Mouse (Mus musculus) heart, adult 2 months (tissue): ENCODE measurements at regions not wholly inside any gene's neighbourhood (a gene's known extent, or its start where the extent isn't known, plus 50 kb on each side); places are given as distances from the start of the nearest gene placed in this dataset.

ENCODE experiments used
- DNase-seq, 2 experiments: peaks; one replicate each; pipeline ENCODE4 v3.0.0; 2021
- H3K27ac ChIP-seq: fragments of 200-600 bp; 2 replicates; pipeline ENCODE4 v1.8.1; 2022
- H3K27me3 ChIP-seq: fragments of 200-500 bp; 2 replicates; pipeline ENCODE4 v1.6.1; 2012; ENCODE audit warnings: mild to moderate bottlenecking, low read length, inconsistent platforms, mixed read lengths; ENCODE audit not compliant: control insufficient read depth, insufficient read depth
- H3K36me3 ChIP-seq: fragments of 200-500 bp; 2 replicates; pipeline ENCODE4 v1.6.1; 2012; ENCODE audit warnings: low read length, inconsistent platforms; ENCODE audit not compliant: control insufficient read depth, insufficient read depth
- H3K4me1 ChIP-seq: fragments of 200-500 bp; 2 replicates; pipeline ENCODE4 v1.6.1; 2011; ENCODE audit warnings: low read length; ENCODE audit not compliant: control insufficient read depth, insufficient read depth
- H3K4me3 ChIP-seq: fragments of 200-600 bp; 2 replicates; pipeline ENCODE4 v1.8.1; 2022
- H3K79me2 ChIP-seq: fragments of 200-500 bp; replicated peaks from 2 replicates; pipeline ENCODE4 v1.6.1; 2012; ENCODE audit warnings: mild to moderate bottlenecking, inconsistent platforms, low read length, moderate library complexity, mixed read lengths; ENCODE audit not compliant: control insufficient read depth, insufficient read depth
- H3K9ac ChIP-seq: fragments of 200-500 bp; 2 replicates; pipeline ENCODE4 v1.6.1; 2012; ENCODE audit warnings: low read depth, mild to moderate bottlenecking, control low read depth, inconsistent platforms, low read length, mixed read lengths
- CTCF ChIP-seq: fragments of 200-600 bp; IDR thresholded peaks from 2 replicates; pipeline ENCODE4 v1.8.1; 2022; ENCODE audit warnings: antibody characterized with exemption, mild to moderate bottlenecking, moderate library complexity
- EP300 ChIP-seq: fragments of 200-500 bp; IDR thresholded peaks from 2 replicates; pipeline ENCODE4 v1.6.1; 2011; ENCODE audit warnings: low read depth, low read length, control low read depth; ENCODE audit not compliant: insufficient read depth
- POLR2A ChIP-seq: fragments of 200-500 bp; IDR thresholded peaks from 2 replicates; pipeline ENCODE4 v1.6.1; 2011; ENCODE audit warnings: mild to moderate bottlenecking, low read depth, low read length, control low read depth; ENCODE audit not compliant: insufficient read depth
- WGBS: fragments of 180-500 bp; shearing (Covaris S2); methylation state at CpG from one replicate; pipeline ENCODE4 v1.1.7; 2018; 5-methylcytosine and 5-hydroxymethylcytosine counted together
- intact Hi-C: fragments of 180-260 bp; cut with DNase I; formaldehyde crosslinking; loops from one replicate; pipeline ENCODE4 v1.15.1; 2025

DNA sequence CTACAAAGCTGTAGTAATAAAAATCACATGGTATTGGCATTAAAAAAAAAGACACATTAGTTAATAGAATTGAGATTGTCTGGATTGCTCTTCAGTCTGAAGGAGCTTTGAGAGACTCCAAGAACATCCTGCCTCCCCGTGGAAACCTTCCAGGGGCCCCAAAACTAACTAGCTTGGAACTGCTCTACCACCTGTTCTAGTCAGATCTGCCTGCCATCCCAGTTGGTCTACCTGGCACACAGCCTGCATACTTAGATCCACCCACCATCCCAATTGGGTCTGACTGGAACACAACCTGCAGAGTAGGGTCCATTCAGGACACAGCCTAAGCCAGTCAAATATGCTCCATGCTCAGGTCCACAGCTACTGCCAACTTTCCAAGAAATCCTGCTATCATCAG is 503.6 kb downstream of the Rapgef2 start:
- H3K9ac ChIP-seq, result no peak overlapping the region
- H3K27me3 ChIP-seq, result no peaks in the 10 kb centered on the region
- TF ChIP-seq POLR2A (no peak), EP300 (no peak), CTCF (no peak)
- H3K4me3 ChIP-seq, result no peak overlapping the region
- DNase-seq, result no peak
- 46% methylated on average over 1 of the region's 1 CpGs for WGBS
- no peak overlapping the region for H3K27ac ChIP-seq
- intact Hi-C loops, result no loop called here
- no peaks in the 10 kb centered on the region for H3K4me1 ChIP-seq
- no peaks in the 10 kb centered on the region for H3K36me3 ChIP-seq
- H3K79me2 ChIP-seq, result no peaks in the 10 kb centered on the region

DNA sequence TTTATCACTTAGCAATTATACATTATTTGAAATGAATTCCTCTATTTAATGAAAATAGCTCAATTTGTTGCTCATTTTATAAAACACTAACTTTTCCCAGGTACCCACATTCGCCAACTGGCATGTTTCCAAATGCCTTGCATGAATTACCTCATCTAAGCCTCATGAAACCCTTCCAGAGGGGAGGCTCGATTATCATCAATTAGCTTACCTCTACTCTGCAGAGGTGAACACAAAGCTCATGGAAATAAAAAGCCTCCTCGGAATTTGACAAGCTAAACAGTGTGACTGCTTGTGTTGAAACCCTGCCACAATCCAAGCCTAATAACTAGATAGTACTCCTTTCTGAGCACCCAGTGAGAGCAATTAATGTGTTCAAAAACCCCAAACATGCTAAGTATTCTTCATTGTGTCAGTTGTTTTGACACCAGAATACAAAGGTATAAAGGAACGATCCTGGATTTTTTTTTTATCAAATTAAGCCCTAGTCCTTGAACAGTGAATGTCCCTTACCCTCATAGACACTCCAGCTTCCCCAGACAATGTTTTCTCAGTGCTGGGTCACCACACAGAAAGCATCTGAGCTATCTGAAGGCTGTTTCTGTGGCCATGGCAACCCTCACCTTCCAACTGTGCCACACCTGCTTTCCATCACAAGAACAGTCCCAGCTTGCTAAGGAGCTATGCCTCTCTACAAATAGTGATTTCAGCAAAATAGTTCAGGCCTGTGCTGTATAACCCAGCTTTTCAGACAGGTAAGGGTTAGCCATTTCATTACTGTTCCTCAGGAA is 530.4 kb downstream of the Rapgef2 start:
- Histone ChIP-seq H3K79me2 (no peaks in the 10 kb centered on the region), H3K4me1 (no peaks in the 10 kb centered on the region), H3K9ac (no peak overlapping the region), H3K27ac (no peak overlapping the region), H3K36me3 (no peaks in the 10 kb centered on the region), H3K27me3 (no peaks in the 10 kb centered on the region), H3K4me3 (no peak overlapping the region)
- 63% methylated on average over 4 of the region's 4 CpGs for WGBS
- TF ChIP-seq EP300 (no peak), CTCF (no peak), POLR2A (no peak)
- intact Hi-C loops, result no loop called here
- no peak for DNase-seq

DNA sequence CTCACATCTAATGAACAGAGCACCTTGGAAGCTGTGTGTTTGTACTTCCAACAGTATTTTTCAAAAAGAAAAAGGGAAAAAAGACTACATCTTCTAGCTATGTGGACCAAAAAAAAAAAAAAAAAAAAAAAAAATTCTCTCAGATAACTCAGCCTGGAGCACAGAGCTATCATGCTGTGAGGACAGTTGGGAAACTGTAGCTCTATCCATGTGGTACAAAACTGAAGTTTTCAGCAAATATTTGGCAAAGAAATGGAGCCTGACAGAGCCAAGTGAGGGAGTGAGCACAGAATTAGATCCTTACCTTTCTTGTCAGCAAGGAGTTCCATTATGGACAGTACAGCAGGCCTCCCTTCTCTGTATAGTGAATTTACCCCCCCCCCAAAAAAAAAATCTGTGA is 550.2 kb downstream of the Rapgef2 start:
- Histone ChIP-seq H3K27me3 (no peaks in the 10 kb centered on the region), H3K9ac (no peak overlapping the region), H3K36me3 (no peaks in the 10 kb centered on the region), H3K27ac (no peak overlapping the region), H3K4me3 (no peak overlapping the region), H3K79me2 (no peaks in the 10 kb centered on the region), H3K4me1 (no peaks in the 10 kb centered on the region)
- TF ChIP-seq POLR2A (no peak), EP300 (no peak), CTCF (no peak)
- intact Hi-C loops, result no loop called here
- no peak for DNase-seq

DNA sequence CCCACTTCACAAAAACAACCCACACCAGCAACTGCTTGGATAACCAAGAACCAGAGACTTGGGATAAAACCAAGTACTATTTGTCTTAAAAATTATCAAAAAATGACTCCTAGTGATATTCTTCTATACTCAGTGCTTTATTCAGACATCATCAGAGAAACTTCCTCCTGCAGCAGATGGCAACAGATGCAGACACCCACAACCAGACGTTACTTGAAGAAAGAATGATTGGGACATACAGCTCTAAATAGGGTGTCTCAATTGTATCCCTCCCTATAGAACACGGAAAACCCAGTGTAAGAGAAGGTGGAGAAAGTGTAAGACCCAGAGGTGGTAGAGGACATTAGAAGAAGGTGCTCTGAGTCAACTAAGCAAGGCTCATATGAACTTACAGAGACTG is 569.6 kb downstream of the Rapgef2 start:
- H3K4me3 ChIP-seq, result no peak overlapping the region
- H3K27me3 ChIP-seq, result no peaks in the 10 kb centered on the region
- no peak for DNase-seq
- H3K4me1 ChIP-seq, result no peaks in the 10 kb centered on the region
- H3K36me3 ChIP-seq, result no peaks in the 10 kb centered on the region
- intact Hi-C loops, result no loop called here
- H3K79me2 ChIP-seq, result no peaks in the 10 kb centered on the region
- TF ChIP-seq POLR2A (no peak), EP300 (no peak), CTCF (no peak)
- H3K27ac ChIP-seq, result no peak overlapping the region
- no peak overlapping the region for H3K9ac ChIP-seq
- WGBS, result 65% methylated on average over 2 of the region's 2 CpGs

DNA sequence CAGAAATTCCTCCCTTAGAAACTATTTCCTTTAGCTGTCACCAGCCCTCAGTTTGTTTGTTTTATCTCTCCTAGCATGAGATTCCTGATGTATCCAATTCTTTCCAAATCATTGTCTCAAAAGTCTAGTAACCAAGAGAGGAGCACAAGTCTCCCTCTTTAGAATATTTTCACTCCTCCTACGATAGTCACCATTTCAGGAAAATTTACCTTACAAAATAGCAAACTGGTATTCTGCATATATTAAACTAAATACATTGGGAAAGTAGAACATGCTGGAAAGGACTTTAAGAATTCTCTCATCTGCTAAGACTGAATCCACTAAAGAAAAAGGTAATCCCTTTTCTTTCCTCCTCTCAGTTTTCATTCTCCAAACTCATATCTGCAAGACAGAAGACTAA is 578.6 kb downstream of the Rapgef2 start:
- Histone ChIP-seq H3K79me2 (no peaks in the 10 kb centered on the region), H3K27me3 (no peaks in the 10 kb centered on the region), H3K9ac (no peak overlapping the region), H3K27ac (no peak overlapping the region), H3K36me3 (no peaks in the 10 kb centered on the region), H3K4me1 (no peaks in the 10 kb centered on the region), H3K4me3 (no peak overlapping the region)
- 64% methylated on average over 1 of the region's 1 CpGs for WGBS
- TF ChIP-seq CTCF (no peak), EP300 (no peak), POLR2A (no peak)
- DNase-seq, result no peak
- intact Hi-C loops, result no loop called here

DNA sequence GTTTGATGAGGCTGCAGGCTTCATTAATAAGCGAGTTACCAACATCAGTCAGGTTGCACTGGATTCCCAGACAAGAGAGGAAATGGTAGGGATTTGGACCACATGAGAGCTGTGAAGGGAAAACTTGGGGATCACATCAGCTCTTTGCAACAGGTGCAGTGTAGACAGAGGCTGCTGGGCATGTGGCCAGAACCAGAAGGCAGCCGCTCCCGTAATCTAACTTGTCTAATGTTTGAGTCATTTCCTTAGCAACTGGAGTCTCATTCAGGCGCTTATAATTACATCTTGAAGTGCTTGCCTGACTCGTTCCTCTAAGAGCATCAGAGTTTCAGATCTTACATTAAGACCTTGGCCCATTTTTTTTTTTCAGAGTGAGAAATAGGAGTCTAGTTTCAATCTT is 587.4 kb downstream of the Rapgef2 start:
- Histone ChIP-seq H3K79me2 (no peaks in the 10 kb centered on the region), H3K4me3 (no peak overlapping the region), H3K27ac (no peak overlapping the region), H3K36me3 (no peaks in the 10 kb centered on the region), H3K4me1 (no peaks in the 10 kb centered on the region), H3K9ac (no peak overlapping the region), H3K27me3 (no peaks in the 10 kb centered on the region)
- no peak for DNase-seq
- TF ChIP-seq EP300 (no peak), POLR2A (no peak), CTCF (no peak)
- intact Hi-C loops, result no loop called here
- 24% methylated on average over 5 of the region's 5 CpGs for WGBS
